Comparison of ENCODE assay signal across 16 mouse cellular contexts in the genomic region with DNA sequence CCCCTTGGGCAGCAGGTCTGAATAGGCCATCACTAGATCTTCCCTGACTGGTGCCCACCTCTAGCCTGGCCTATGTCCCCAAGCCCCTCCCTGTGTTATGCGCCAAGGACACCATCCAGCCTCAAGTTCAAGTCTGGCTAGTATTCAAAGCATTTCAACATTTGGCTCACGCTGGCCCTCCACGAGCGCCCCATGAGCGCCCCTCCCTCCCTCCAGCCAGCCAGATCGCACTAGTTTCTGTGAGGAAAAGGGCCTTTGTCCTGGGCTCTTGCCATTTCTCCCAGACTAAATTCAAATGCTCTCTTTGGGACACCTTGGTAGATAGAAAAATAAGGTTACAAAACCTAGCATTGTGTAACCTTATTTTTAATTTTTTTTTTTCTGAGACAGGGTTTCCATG. TPM values are rescaled to one million over a fixed set of nuclear protein-coding genes. Genes with fewer than 3 reads are reported as not detected.
DNase-seq lines count a peak whose midpoint lies in the region; ATAC-seq and TF ChIP-seq lines count a peak whose summit lies in the region.
"Had no signal": no experiment of that assay in that cellular context is flagged by ENCODE, and none has a peak within 500 bp of the region (broad histone marks: within the 10 kb centered on the region; RNA-seq: fewer than 3 reads in every experiment).

No protein-coding gene starts in this region.

- no peaks in the 10 kb centered on the region for H3K27me3 ChIP-seq in intestine, embryonic 16.5 days (replicated peaks; ENCODE audit: control insufficient read depth, insufficient read depth, low read length)
- H3K27me3 ChIP-seq in intestine, postnatal 0 days (replicated peaks; ENCODE audit: control insufficient read depth, insufficient read depth, low read length) = no peaks in the 10 kb centered on the region
- H3K27me3 ChIP-seq in kidney, postnatal 0 days (ENCODE audit: insufficient read depth, low read length) = no peaks in the 10 kb centered on the region
- H3K27me3 ChIP-seq: embryonic facial prominence, embryonic 15.5 days; limb, embryonic 15.5 days had no signal

- 90% methylated on average over 6 of the region's 6 CpGs for WGBS in intestine, embryonic 16.5 days
- 90% methylated on average over 6 of the region's 6 CpGs for WGBS in intestine, postnatal 0 days
- 91% methylated on average over 6 of the region's 6 CpGs for WGBS in kidney, postnatal 0 days
- WGBS in lung, adult 2 months = 79% methylated on average over 6 of the region's 6 CpGs

- H3K9ac ChIP-seq in intestine, embryonic 16.5 days (ENCODE audit: low read depth, low read length) = 0 out of 2 replicates have a peak overlapping the region, but pooled peaks have one; percentile 49
- H3K9ac ChIP-seq in intestine, postnatal 0 days (ENCODE audit: low read depth, low read length) = no peak overlapping the region
- H3K9ac ChIP-seq in kidney, postnatal 0 days (ENCODE audit: low read depth, low read length) = 0 out of 2 replicates have a peak overlapping the region, but pooled peaks have one; percentile 13
- H3K9ac ChIP-seq: embryonic facial prominence, embryonic 15.5 days; limb, embryonic 15.5 days had no signal

- ATAC-seq in intestine, embryonic 16.5 days = no peak
- no peak for ATAC-seq in intestine, postnatal 0 days
- ATAC-seq in kidney, postnatal 0 days (replicated peaks; ENCODE audit: low FRiP score, low read depth) = no peak
- ATAC-seq: forebrain, embryonic 16.5 days; hindbrain, postnatal 0 days had no signal

- TF ChIP-seq POLR2A in lung, adult 2 months (IDR thresholded peaks at IDR 0.05; ENCODE audit: borderline replicate concordance, extremely low read depth, low read depth, low read length) = no peak

- no peak overlapping the region for H3K4me2 ChIP-seq in intestine, embryonic 16.5 days (ENCODE audit: low read depth, low read length)
- no peak overlapping the region for H3K4me2 ChIP-seq in intestine, postnatal 0 days (replicated peaks; ENCODE audit: low read depth)
- H3K4me2 ChIP-seq in kidney, postnatal 0 days (ENCODE audit: low read length) = no peak overlapping the region
- H3K4me2 ChIP-seq: embryonic facial prominence, embryonic 15.5 days; limb, embryonic 15.5 days had no signal

- peaks cover 7% of the 10 kb centered on the region; the same call in 1 of the 2 replicates for H3K36me3 ChIP-seq in intestine, embryonic 16.5 days (ENCODE audit: control insufficient read depth, insufficient read depth, low read length)
- H3K36me3 ChIP-seq in intestine, postnatal 0 days (ENCODE audit: control insufficient read depth, insufficient read depth) = peaks cover 27% of the 10 kb centered on the region; the same call in 1 of the 2 replicates
- peaks cover 25% of the 10 kb centered on the region for H3K36me3 ChIP-seq in kidney, postnatal 0 days (ENCODE audit: insufficient read depth, low read length)

- no peak for TF ChIP-seq CTCF in intestine, postnatal 0 days (IDR thresholded peaks at IDR 0.05; ENCODE audit: low read depth)
- no peak for TF ChIP-seq CTCF in kidney, postnatal 0 days (IDR thresholded peaks at IDR 0.05; ENCODE audit: low read depth)
- no peak for TF ChIP-seq CTCF in lung, adult 2 months (IDR thresholded peaks at IDR 0.05; ENCODE audit: insufficient read depth, low read length)

- H3K9me3 ChIP-seq in intestine, embryonic 16.5 days (ENCODE audit: control insufficient read depth, low read length) = no peaks in the 10 kb centered on the region
- no peaks in the 10 kb centered on the region for H3K9me3 ChIP-seq in intestine, postnatal 0 days (ENCODE audit: control insufficient read depth)
- H3K9me3 ChIP-seq in kidney, postnatal 0 days (replicated peaks; ENCODE audit: low read length) = no peaks in the 10 kb centered on the region
- H3K9me3 ChIP-seq: embryonic facial prominence, embryonic 15.5 days; limb, embryonic 15.5 days; midbrain, embryonic 10.5 days had no signal

- H3K4me3 ChIP-seq in intestine, embryonic 16.5 days (ENCODE audit: low read length) = no peak overlapping the region
- H3K4me3 ChIP-seq in intestine, postnatal 0 days (ENCODE audit: low read depth, low read length) = no peak overlapping the region
- no peak overlapping the region for H3K4me3 ChIP-seq in kidney, postnatal 0 days (replicated peaks; ENCODE audit: low read depth, low read length)
- no peak overlapping the region for H3K4me3 ChIP-seq in lung, adult 2 months (replicated peaks; ENCODE audit: extremely low read depth, low read depth, low read length)
- H3K4me3 ChIP-seq: embryonic facial prominence, embryonic 15.5 days; limb, embryonic 15.5 days had no signal

- DNase-seq in adrenal gland, adult 2 months = peak; percentile 82
- no peak for DNase-seq in adrenal gland, adult 18-20 months (ENCODE audit: low spot score in 2 of 2)
- peak; percentile 89 for DNase-seq in adipocyte (ENCODE audit: low spot score)
- DNase-seq in kidney, postnatal 0 days (ENCODE audit: low spot score) = no peak
- no peak for DNase-seq in lung, adult 2 months
- DNase-seq in embryo, embryonic 10.5 days (ENCODE audit: low spot score) = no peak
- DNase-seq: cerebellum, adult 8-10 months; heart, adult 18-20 months; lung, postnatal 10 days had no signal

- peak overlapping the region; percentile 15; the same call in 1 of the 2 replicates for H3K27ac ChIP-seq in intestine, embryonic 16.5 days (ENCODE audit: low read length)
- no peak overlapping the region for H3K27ac ChIP-seq in intestine, postnatal 0 days (ENCODE audit: low read depth, low read length)
- H3K27ac ChIP-seq in kidney, postnatal 0 days = 0 out of 2 replicates have a peak overlapping the region, but pooled peaks have one; percentile 77
- H3K27ac ChIP-seq: embryonic facial prominence, embryonic 15.5 days; hindbrain, postnatal 0 days; limb, embryonic 15.5 days had no signal

- peaks cover 15% of the 10 kb centered on the region for H3K4me1 ChIP-seq in intestine, embryonic 16.5 days (ENCODE audit: control insufficient read depth, insufficient read depth, low read length)
- H3K4me1 ChIP-seq in intestine, postnatal 0 days (replicated peaks; ENCODE audit: control insufficient read depth, insufficient read depth, low read length) = no peaks in the 10 kb centered on the region
- peaks cover 18% of the 10 kb centered on the region; the same call in 1 of the 2 replicates for H3K4me1 ChIP-seq in kidney, postnatal 0 days (replicated peaks; ENCODE audit: insufficient read depth, low read length)
- H3K4me1 ChIP-seq in lung, adult 2 months (ENCODE audit: control insufficient read depth, insufficient read depth, low read length) = peaks cover 8% of the 10 kb centered on the region

RNA-seq across cellular contexts. Expression of a gene that starts 3.1 kb away (rescaled TPM):
- total RNA-seq in adrenal gland, adult 2 months (2021) = 100 to 1,000 TPM in 1 of 2 experiments, 10 to 100 TPM in 1; 92.5 to 170 TPM
- polyA plus RNA-seq in adrenal gland, adult 2 months (2012; rRNA removed) = 182 and 243 TPM in 2 replicates
- 100 to 1,000 TPM in 1 of 2 experiments, 10 to 100 TPM in 1; 85.4 to 145 TPM for total RNA-seq in adrenal gland, adult 18-20 months (2021)
- 33.5 and 34.5 TPM in 2 replicates for polyA plus RNA-seq in intestine, embryonic 16.5 days (2015; fragmentation: Nextera tagmentation; extraction: Ambion mirVana)
- polyA plus RNA-seq in intestine, postnatal 0 days (2015; fragmentation: Nextera tagmentation; extraction: Ambion mirVana) = 43.0 and 48.9 TPM in 2 replicates
- polyA plus RNA-seq in kidney, postnatal 0 days (2015; fragmentation: Nextera tagmentation; extraction: Ambion mirVana) = 57.3 and 61.6 TPM in 2 replicates
- polyA plus RNA-seq in lung, adult 2 months (2012; rRNA removed) = 82.0 and 108 TPM in 2 replicates

RNA-seq across cellular contexts. Expression of a gene that starts 12.0 kb away (rescaled TPM):
- total RNA-seq in adrenal gland, adult 2 months (2021) = 10 to 100 TPM; 21.8 to 38.7 TPM
- 22.6 and 38.9 TPM in 2 replicates for polyA plus RNA-seq in adrenal gland, adult 2 months (2012; rRNA removed)
- total RNA-seq in adrenal gland, adult 18-20 months (2021) = 10 to 100 TPM; 25.6 to 27.0 TPM
- 16.8 and 18.8 TPM in 2 replicates for polyA plus RNA-seq in intestine, embryonic 16.5 days (2015; fragmentation: Nextera tagmentation; extraction: Ambion mirVana)
- 5.7 and 5.8 TPM in 2 replicates for polyA plus RNA-seq in intestine, postnatal 0 days (2015; fragmentation: Nextera tagmentation; extraction: Ambion mirVana)
- 10.8 and 11.1 TPM in 2 replicates for polyA plus RNA-seq in kidney, postnatal 0 days (2015; fragmentation: Nextera tagmentation; extraction: Ambion mirVana)
- polyA plus RNA-seq in lung, adult 2 months (2012; rRNA removed) = 28.9 and 40.4 TPM in 2 replicates

RNA-seq across cellular contexts. Expression of a gene that starts 12.2 kb away (rescaled TPM):
- 100 to 1,000 TPM in 1 of 2 experiments, 10 to 100 TPM in 1; 99.9 to 121 TPM for total RNA-seq in adrenal gland, adult 2 months (2021)
- polyA plus RNA-seq in adrenal gland, adult 2 months (2012; rRNA removed) = 31.8 and 33.5 TPM in 2 replicates
- total RNA-seq in adrenal gland, adult 18-20 months (2021) = 100 to 1,000 TPM; 105 to 107 TPM
- polyA plus RNA-seq in intestine, embryonic 16.5 days (2015; fragmentation: Nextera tagmentation; extraction: Ambion mirVana) = 90.0 and 103 TPM in 2 replicates
- 51.6 and 52.2 TPM in 2 replicates for polyA plus RNA-seq in intestine, postnatal 0 days (2015; fragmentation: Nextera tagmentation; extraction: Ambion mirVana)
- 92.9 and 93.7 TPM in 2 replicates for polyA plus RNA-seq in kidney, postnatal 0 days (2015; fragmentation: Nextera tagmentation; extraction: Ambion mirVana)
- polyA plus RNA-seq in lung, adult 2 months (2012; rRNA removed) = 13.0 and 15.8 TPM in 2 replicates

RNA-seq across cellular contexts. Expression of a gene that starts 12.2 kb away (rescaled TPM):
- 100 to 1,000 TPM; 117 to 132 TPM for total RNA-seq in adrenal gland, adult 2 months (2021)
- polyA plus RNA-seq in adrenal gland, adult 2 months (2012; rRNA removed) = 156 and 170 TPM in 2 replicates
- 100 to 1,000 TPM; 108 to 204 TPM for total RNA-seq in adrenal gland, adult 18-20 months (2021)
- 30.3 and 31.3 TPM in 2 replicates for polyA plus RNA-seq in intestine, embryonic 16.5 days (2015; fragmentation: Nextera tagmentation; extraction: Ambion mirVana)
- 19.1 and 19.5 TPM in 2 replicates for polyA plus RNA-seq in intestine, postnatal 0 days (2015; fragmentation: Nextera tagmentation; extraction: Ambion mirVana)
- polyA plus RNA-seq in kidney, postnatal 0 days (2015; fragmentation: Nextera tagmentation; extraction: Ambion mirVana) = 49.7 and 57.9 TPM in 2 replicates
- polyA plus RNA-seq in lung, adult 2 months (2012; rRNA removed) = 38.4 and 45.9 TPM in 2 replicates

RNA-seq across cellular contexts. Expression of a gene that starts 51.6 kb away (rescaled TPM):
- total RNA-seq in adrenal gland, adult 2 months (2021) = 10 to 100 TPM; 32.5 to 46.0 TPM
- polyA plus RNA-seq in adrenal gland, adult 2 months (2012; rRNA removed) = 24.7 and 28.9 TPM in 2 replicates
- 10 to 100 TPM; 33.2 to 43.0 TPM for total RNA-seq in adrenal gland, adult 18-20 months (2021)
- polyA plus RNA-seq in intestine, embryonic 16.5 days (2015; fragmentation: Nextera tagmentation; extraction: Ambion mirVana) = 115 and 134 TPM in 2 replicates
- 30.4 and 31.5 TPM in 2 replicates for polyA plus RNA-seq in intestine, postnatal 0 days (2015; fragmentation: Nextera tagmentation; extraction: Ambion mirVana)
- 74.6 and 94.9 TPM in 2 replicates for polyA plus RNA-seq in kidney, postnatal 0 days (2015; fragmentation: Nextera tagmentation; extraction: Ambion mirVana)
- polyA plus RNA-seq in lung, adult 2 months (2012; rRNA removed) = 32.8 and 41.8 TPM in 2 replicates

Comparison
In these comparisons a context has a peak if more than half of its experiments do, and no peak if none do; other contexts are left out.
1. DNase-seq: peak in adrenal gland, adult 2 months (single experiment) and adipocyte (single experiment); none in adrenal gland, adult 18-20 months (0 of 2), kidney, postnatal 0 days (single experiment), lung, adult 2 months (single experiment) and embryo, embryonic 10.5 days (single experiment).